Mouse (Mus musculus): Measurements from ENCODE around the gene Bdh1.

GRCm38 (mm10) chr16:31429471-31430155 lies 7.5 kb downstream of the Bdh1 start:
- TF ChIP-seq CTCF (IDR thresholded peaks at IDR 0.05), result no peak
- TF ChIP-seq POLR2A (IDR thresholded peaks at IDR 0.05; ENCODE audit: insufficient read depth, low read depth, low read length), result peak; percentile 42; the same call in 1 of the 2 replicates
